Mouse (Mus musculus) cerebellum, adult 11 months (tissue): ENCODE results near the gene Flvcr2.

Experiments used
- DNase-seq: peaks from one replicate; pipeline ENCODE4 v3.0.0; 2022

Flvcr2 gene

DNA sequence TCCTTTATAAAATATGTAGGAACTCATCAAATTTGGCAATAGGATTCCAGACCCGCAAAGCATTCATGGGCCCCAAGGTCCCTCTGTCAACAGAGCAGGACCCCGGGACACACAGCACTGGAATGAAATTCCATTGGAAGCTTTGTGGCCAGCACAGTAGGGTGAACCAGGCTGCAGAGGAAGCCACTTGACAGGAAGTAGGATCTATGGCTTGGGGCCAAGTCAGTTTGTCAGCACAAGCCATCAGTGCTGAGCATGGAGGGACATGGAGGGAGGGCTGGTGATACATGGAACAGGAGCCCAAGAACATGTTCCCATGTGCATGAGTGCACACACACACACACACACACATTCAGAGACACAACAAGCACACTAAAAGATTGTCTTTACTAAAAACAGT, 10.1 kb upstream of the Flvcr2 start:
- DNase-seq, result no peak

DNA sequence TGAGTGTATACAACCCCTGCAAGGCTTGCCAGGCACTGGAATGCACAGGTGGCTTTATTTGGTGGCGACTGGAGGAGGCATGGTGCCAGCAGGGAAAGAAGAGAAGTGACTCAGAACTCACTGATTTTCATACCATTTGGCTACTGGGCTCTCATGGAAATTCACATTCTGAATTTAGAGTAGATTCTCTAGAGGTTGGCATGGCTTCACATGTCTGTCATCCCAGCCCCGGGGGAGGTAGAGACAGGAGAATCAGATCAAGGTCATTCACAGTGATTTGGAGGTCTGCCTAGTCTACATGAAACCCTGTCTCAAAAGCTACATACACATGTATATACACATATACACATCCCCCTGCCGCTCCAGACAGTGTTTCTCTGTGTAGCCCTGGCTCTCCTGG, 9.4 kb upstream of the Flvcr2 start:
- no peak for DNase-seq

GRCm38 (mm10) chr12:85746696-85747219, 419 bp downstream of the Flvcr2 start:
- no peak for DNase-seq

DNA sequence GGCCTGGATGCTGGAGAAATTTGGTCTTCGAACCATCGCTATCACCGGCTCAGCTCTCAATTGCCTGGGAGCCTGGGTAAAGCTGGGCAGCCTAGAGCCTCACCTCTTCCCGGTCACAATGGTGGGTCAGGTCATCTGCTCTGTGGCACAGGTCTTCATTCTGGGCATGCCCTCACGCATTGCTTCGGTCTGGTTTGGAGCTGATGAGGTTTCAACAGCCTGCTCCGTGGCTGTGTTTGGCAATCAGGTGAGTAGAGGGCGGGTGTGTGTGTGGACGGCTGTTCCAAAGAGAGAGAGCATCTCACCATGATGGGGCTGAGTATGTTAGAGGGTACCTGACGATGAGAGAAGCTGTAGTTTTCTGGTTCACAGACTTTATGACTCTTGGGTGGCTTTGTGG, 1.0 kb downstream of the Flvcr2 start:
- no peak for DNase-seq

- DNase-seq, result no peak
These were observed 3.5 kb downstream of the Flvcr2 start for GRCm38 (mm10) chr12:85749861-85750260.

DNA sequence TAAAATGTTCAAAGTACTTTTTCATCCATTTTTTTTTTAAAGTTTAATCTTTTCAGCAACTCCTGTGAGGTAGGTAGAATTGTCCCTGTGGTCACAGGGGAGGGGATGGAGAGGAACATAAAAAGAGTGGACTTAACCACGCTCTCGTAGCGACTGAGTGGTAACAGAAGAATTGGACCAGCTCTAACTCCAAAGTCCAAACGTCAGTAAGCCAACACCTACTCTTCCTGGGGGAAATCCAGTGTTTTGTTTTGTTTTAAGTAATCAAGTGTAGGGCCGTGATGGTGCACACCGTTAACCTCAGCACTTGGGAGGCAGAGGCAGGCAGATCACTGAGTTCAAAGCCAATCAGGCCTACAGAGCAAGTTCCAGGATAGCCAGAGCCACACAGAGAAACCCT, 5.8 kb downstream of the Flvcr2 start:
- DNase-seq, result no peak

DNA sequence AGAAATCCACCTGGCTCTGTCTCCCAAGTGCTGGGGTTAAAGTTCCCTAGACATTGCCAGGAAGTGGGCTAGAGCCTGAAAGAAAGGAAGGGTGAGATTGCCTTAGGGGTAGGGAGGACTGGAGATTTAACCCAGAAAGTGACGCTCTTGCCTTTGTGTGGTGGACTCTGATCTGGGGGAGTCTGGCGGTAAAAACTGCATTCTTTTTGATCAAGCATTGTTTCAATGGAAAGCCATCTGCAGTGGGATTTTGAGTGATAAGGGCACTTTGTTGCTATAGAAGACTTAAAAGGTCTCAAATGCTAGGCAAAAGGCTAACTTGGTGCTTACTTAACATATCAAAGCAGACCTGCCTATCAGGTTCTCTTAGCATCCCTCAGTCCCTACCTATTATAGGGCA, 6.9 kb downstream of the Flvcr2 start:
- no peak for DNase-seq

- DNase-seq, result no peak
These were observed 8.4 kb downstream of the Flvcr2 start for GRCm38 (mm10) chr12:85754611-85755265.

DNA sequence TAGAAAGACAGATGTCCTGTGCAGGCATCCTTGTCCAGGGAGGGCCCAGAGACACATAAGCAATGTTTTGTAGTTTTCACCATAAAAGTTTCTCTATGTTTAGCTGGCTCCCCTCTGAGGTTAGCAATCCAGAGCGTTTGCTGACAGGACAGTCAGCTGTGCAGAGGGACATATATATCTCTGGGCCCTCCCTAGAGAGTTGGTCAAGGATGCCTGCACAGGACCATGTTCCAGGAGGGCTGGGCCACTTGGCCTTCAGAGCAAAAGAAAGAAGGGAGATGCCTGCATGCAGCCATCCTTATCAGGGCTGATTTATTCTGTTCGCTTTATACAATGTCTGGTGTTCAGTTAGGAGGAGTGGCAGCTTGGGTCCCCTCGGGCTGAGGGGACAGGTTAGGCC, 10.1 kb downstream of the Flvcr2 start:
- DNase-seq, result no peak

DNA sequence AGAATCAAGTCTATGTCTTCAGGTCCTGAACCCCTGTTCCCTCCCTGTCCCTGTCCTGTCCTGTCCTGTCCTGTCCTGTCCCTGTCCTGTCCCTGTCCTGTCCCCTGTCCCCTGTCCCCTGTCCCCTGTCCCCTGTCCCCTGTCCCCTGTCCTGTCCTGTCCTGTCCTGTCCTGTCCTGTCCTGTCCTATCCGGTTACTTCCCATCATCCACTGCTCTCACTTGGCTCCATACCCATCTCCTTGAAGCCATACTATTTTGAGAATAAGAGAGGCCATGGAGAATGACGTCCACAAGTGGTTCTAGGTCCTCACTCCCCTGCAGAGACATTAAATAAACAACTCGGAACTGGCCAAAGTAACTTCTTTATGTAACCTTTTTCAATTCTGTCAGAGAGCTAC, 10.7 kb downstream of the Flvcr2 start:
- DNase-seq, result no peak

DNA sequence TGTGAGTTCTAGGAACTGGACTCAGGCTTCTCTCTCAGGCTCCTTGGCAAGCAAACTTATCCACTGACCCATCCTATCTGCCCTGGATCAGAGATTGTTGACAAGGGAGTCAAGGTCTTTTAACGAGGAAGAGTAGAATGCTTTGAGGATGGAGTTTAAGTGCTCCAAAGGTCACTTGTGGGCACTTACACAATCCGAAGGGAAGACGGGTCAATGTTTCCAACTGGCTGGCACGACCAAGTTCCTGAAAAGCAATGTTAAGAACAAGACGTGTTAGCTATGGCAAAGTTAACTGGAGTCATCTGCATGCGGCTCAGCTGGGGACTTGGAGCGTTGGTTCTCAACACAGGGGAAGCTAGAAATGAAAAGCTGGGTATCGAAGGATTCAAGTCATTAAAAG, 12.4 kb downstream of the Flvcr2 start:
- no peak for DNase-seq

- no peak for DNase-seq
These were observed 15.1 kb downstream of the Flvcr2 start for GRCm38 (mm10) chr12:85761471-85761870.

GRCm38 (mm10) chr12:85764686-85765085, 18.3 kb downstream of the Flvcr2 start:
- DNase-seq, result no peak

GRCm38 (mm10) chr12:85766287-85766686, 19.9 kb downstream of the Flvcr2 start:
- no peak for DNase-seq

GRCm38 (mm10) chr12:85767750-85768149, 21.4 kb downstream of the Flvcr2 start:
- DNase-seq, result no peak

DNA sequence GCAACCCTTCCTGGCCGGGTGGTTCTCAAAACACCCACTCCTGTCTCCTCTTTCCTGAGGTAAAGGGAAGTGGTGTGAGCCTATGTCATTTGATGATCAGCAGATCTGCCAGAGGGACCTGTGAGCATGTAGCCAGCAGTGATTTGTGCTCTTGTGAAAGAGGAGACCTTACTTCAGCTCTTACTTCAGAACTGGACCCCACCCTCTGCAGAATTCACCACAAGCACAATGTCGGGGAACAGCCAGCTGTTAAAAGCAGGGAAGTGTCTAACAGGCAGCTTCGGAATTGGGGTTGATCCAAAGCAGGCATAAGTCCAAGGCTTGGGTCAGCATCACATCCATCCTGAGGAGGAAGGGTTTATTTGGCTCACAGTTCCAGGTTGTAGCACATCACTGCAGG, 25.0 kb downstream of the Flvcr2 start:
- no peak for DNase-seq

- no peak for DNase-seq
These were observed 32.6 kb downstream of the Flvcr2 start for GRCm38 (mm10) chr12:85778962-85779361.

DNA sequence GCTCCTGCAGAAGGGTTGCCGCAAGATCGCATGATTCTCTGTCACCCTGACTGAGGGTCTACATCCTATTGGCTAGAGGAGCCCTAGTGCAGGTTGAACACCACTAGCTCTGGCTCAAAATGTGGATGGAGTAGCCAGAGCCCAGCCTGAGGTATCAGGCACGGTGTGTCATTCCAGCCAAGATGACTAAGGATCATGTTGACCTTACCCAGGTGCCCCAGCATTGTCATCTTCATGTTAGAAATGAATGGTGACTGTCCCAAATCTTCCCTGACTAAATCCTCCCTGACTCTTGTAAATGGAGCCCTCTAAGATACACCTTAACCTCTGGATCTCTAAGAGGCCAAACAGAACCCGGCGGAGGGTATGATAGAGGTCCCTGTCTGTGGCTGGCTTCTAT, 33.4 kb downstream of the Flvcr2 start:
- DNase-seq, result no peak

GRCm38 (mm10) chr12:85781606-85782005, 35.3 kb downstream of the Flvcr2 start:
- no peak for DNase-seq

GRCm38 (mm10) chr12:85784916-85785815, 38.8 kb downstream of the Flvcr2 start:
- no peak for DNase-seq

GRCm38 (mm10) chr12:85792158-85792557, 45.8 kb downstream of the Flvcr2 start:
- no peak for DNase-seq

DNA sequence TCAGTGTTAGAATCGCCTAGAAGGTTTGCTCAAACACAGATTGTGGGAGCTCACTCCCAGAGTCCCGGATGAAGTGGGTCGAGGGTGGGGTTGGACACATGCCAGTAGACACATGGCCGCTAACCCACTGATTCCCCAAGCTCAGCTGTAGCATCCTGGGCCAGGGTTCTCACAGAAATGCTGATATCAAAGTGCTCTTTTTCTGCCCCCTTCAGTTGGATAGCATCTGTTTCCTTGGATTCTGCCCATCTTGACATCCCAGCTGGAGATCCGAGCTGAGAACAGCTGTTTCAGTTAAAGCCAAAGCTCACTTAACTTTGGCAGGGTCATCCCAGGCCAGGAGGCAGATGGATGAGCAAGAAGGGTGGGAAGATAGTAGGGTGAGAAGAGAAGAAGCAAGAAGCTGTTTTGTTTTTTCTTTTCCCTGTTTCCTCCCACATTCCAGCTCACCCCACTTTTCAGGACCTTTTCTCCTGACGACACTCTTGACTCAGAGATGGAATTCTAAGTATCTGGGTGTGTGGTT, 46.5 kb downstream of the Flvcr2 start:
- no peak for DNase-seq

DNA sequence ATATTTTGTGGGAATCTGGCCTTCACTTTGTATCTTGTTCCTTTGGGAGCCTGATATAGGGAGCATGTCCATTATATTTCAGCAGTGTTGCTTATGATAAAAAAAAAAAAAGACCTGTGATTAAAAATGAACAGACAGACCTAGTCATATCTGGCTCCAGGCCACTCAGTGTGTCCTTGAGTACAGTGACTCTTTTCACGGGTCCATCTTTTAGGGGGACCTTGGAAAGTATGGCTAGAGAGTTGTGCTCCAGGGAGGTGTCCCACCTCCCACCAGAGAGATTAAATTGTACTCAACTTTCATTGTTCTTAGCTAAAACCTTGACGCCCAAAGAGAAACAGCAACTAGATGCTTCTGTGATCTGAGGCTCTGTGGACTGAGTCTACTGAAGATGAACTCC, 47.8 kb downstream of the Flvcr2 start:
- DNase-seq, result no peak

DNA sequence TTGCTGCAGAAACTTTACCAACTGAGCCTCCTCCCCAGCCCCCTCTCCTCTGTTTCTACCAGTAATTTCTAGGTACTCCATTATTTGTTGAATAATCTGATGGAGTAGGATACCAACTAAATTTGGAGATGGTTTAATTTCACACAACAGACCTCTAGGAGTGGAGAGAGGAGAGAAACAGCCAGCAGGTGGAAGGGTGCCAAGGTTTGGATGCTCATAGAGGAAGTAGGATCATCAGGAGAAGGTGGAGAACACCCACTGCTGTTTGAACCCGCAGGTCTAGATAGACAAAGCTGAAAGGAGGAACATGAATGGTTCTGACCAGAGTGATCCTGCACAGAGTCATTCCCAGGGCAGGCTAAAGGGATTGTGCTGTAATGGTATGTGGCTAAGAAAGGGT, 49.2 kb downstream of the Flvcr2 start:
- DNase-seq, result no peak
